23 mouse cellular contexts compared by ENCODE assay signal in genomic region chr11:113633398-113633797, GRCm38 (mm10). TPM values are rescaled to one million over a fixed set of nuclear protein-coding genes. Genes with fewer than 3 reads are reported as not detected.
A peak's percentile ranks its signal among the peaks of the same experiment; 100 is the strongest.
DNase-seq lines count a peak whose midpoint lies in the region; ATAC-seq and TF ChIP-seq lines count a peak whose summit lies in the region.
"Had no signal": no experiment of that assay in that cellular context is flagged by ENCODE, and none has a peak within 500 bp of the region (broad histone marks: within the 10 kb centered on the region; RNA-seq: fewer than 3 reads in every experiment).

No protein-coding gene starts in this region.

- ATAC-seq in liver, postnatal 0 days, result 0 out of 2 replicates have a peak, but pooled peaks have one; percentile 17
- ATAC-seq in liver, embryonic 12.5 days, result no peak
- ATAC-seq in megakaryocyte progenitor cell, adult 5-6 weeks (replicated peaks; ENCODE audit: poor library complexity), result peak; percentile 75
- ATAC-seq in intestine, postnatal 0 days, result no peak
- ATAC-seq: CD4-positive, CD25-positive, alpha-beta regulatory T cell, adult 4 months; forebrain, embryonic 14.5 days; forebrain, embryonic 16.5 days had no signal

- DNase-seq in liver, postnatal 0 days, result no peak
- DNase-seq in NIH3T3 (ENCODE audit: low read depth), result peak; percentile 33
- no peak for DNase-seq in adrenal gland, postnatal 10 days
- DNase-seq: adrenal gland, adult 2 months; adrenal gland, postnatal 14 days; adrenal gland, postnatal 36 days; B cell, adult 2 months; cerebellum, adult 11-12 months; cerebellum, adult 2 months; cerebellum, adult 9-10 months; cerebellum, postnatal 10 days; cerebellum, postnatal 25 days had no signal

- H3K27me3 ChIP-seq in liver, postnatal 0 days (ENCODE audit: insufficient read depth, low read length), result no peaks in the 10 kb centered on the region
- no peaks in the 10 kb centered on the region for H3K27me3 ChIP-seq in liver, embryonic 12.5 days (replicated peaks)
- no peaks in the 10 kb centered on the region for H3K27me3 ChIP-seq in intestine, postnatal 0 days (replicated peaks; ENCODE audit: control insufficient read depth, insufficient read depth, low read length)
- H3K27me3 ChIP-seq: embryonic facial prominence, embryonic 12.5 days had no signal

- H3K36me3 ChIP-seq in liver, postnatal 0 days (replicated peaks; ENCODE audit: insufficient read depth, low read length), result no peaks in the 10 kb centered on the region
- H3K36me3 ChIP-seq in liver, embryonic 12.5 days, result no peaks in the 10 kb centered on the region
- H3K36me3 ChIP-seq in intestine, postnatal 0 days (ENCODE audit: control insufficient read depth, insufficient read depth), result no peaks in the 10 kb centered on the region
- H3K36me3 ChIP-seq: embryonic facial prominence, embryonic 10.5 days; embryonic facial prominence, embryonic 12.5 days; forebrain, embryonic 12.5 days; G1E had no signal

- no peak overlapping the region for H3K4me3 ChIP-seq in liver, postnatal 0 days (ENCODE audit: low read depth, low read length)
- no peak overlapping the region for H3K4me3 ChIP-seq in liver, embryonic 12.5 days
- no peak overlapping the region for H3K4me3 ChIP-seq in intestine, postnatal 0 days (ENCODE audit: low read depth, low read length)
- H3K4me3 ChIP-seq: embryonic facial prominence, embryonic 10.5 days; embryonic facial prominence, embryonic 12.5 days; forebrain, embryonic 12.5 days had no signal

- H3K4me1 ChIP-seq in liver, postnatal 0 days (ENCODE audit: insufficient read depth), result peaks cover 3% of the 10 kb centered on the region; the same call in 1 of the 2 replicates
- no peaks in the 10 kb centered on the region for H3K4me1 ChIP-seq in liver, embryonic 12.5 days
- H3K4me1 ChIP-seq in intestine, postnatal 0 days (replicated peaks; ENCODE audit: control insufficient read depth, insufficient read depth, low read length), result peaks cover 3% of the 10 kb centered on the region; the same call in 1 of the 2 replicates
- H3K4me1 ChIP-seq: embryonic facial prominence, embryonic 10.5 days; embryonic facial prominence, embryonic 12.5 days; forebrain, embryonic 12.5 days had no signal

- no peak overlapping the region for H3K27ac ChIP-seq in liver, postnatal 0 days (ENCODE audit: low read depth)
- no peak overlapping the region for H3K27ac ChIP-seq in liver, embryonic 12.5 days
- no peak overlapping the region for H3K27ac ChIP-seq in intestine, postnatal 0 days (ENCODE audit: low read depth, low read length)
- H3K27ac ChIP-seq: embryonic facial prominence, embryonic 10.5 days; embryonic facial prominence, embryonic 12.5 days; forebrain, embryonic 12.5 days had no signal

- no peak overlapping the region for H3K9ac ChIP-seq in liver, postnatal 0 days (replicated peaks)
- H3K9ac ChIP-seq in liver, embryonic 12.5 days, result no peak overlapping the region
- no peak overlapping the region for H3K9ac ChIP-seq in intestine, postnatal 0 days (ENCODE audit: low read depth, low read length)
- H3K9ac ChIP-seq: embryonic facial prominence, embryonic 12.5 days; forebrain, embryonic 12.5 days had no signal

- TF ChIP-seq CTCF in liver, postnatal 0 days (IDR thresholded peaks at IDR 0.05; ENCODE audit: low read depth), result no peak
- TF ChIP-seq CTCF in intestine, postnatal 0 days (IDR thresholded peaks at IDR 0.05; ENCODE audit: low read depth), result no peak

- H3K4me2 ChIP-seq in liver, postnatal 0 days (ENCODE audit: low read depth, low read length), result no peak overlapping the region
- no peak overlapping the region for H3K4me2 ChIP-seq in liver, embryonic 12.5 days
- no peak overlapping the region for H3K4me2 ChIP-seq in intestine, postnatal 0 days (replicated peaks; ENCODE audit: low read depth)
- H3K4me2 ChIP-seq: embryonic facial prominence, embryonic 12.5 days; forebrain, embryonic 12.5 days had no signal

- TF ChIP-seq EP300 in liver, postnatal 0 days (IDR thresholded peaks at IDR 0.05; ENCODE audit: low read depth), result no peak

- no peaks in the 10 kb centered on the region for H3K9me3 ChIP-seq in liver, postnatal 0 days (ENCODE audit: low read length)
- no peaks in the 10 kb centered on the region for H3K9me3 ChIP-seq in liver, embryonic 12.5 days (replicated peaks)
- H3K9me3 ChIP-seq in intestine, postnatal 0 days (ENCODE audit: control insufficient read depth), result no peaks in the 10 kb centered on the region
- H3K9me3 ChIP-seq: forebrain, embryonic 12.5 days had no signal

- WGBS in liver, postnatal 0 days (ENCODE audit: insufficient replicate concordance), result 81% methylated on average over 5 of the region's 5 CpGs
- 75% methylated on average over 5 of the region's 5 CpGs for WGBS in liver, embryonic 12.5 days (ENCODE audit: insufficient replicate concordance)
- WGBS in intestine, postnatal 0 days, result 94% methylated on average over 5 of the region's 5 CpGs

RNA-seq across cellular contexts. Expression of gene Sstr2, which starts 14.3 kb away (rescaled TPM):
- polyA plus RNA-seq in liver, postnatal 0 days (2015; fragmentation: Nextera tagmentation; extraction: Ambion mirVana), result 1.6 and 2.0 TPM in 2 replicates
- polyA plus RNA-seq in liver, embryonic 12.5 days (2016; fragmentation: Nextera tagmentation; extraction: Ambion mirVana), result 2.2 and 2.7 TPM in 2 replicates
- 0.35 and 0.46 TPM in 2 replicates for total RNA-seq in megakaryocyte progenitor cell, adult 5-6 weeks (2015)
- 1.6 TPM in 1 of 2 replicates, not detected in the other for total RNA-seq in megakaryocyte progenitor cell, adult 5-6 weeks (2017)
- 1 to 10 TPM; 1.9 to 3.0 TPM for total RNA-seq in adrenal gland, postnatal 10 days (2021)
- 0.99 and 1.0 TPM in 2 replicates for polyA plus RNA-seq in intestine, postnatal 0 days (2015; fragmentation: Nextera tagmentation; extraction: Ambion mirVana)
- total RNA-seq: CH12.LX had no signal
- polyA plus RNA-seq: G1E had no signal

RNA-seq across cellular contexts. Expression of gene Cog1, which starts 15.6 kb away (rescaled TPM):
- polyA plus RNA-seq in liver, postnatal 0 days (2015; fragmentation: Nextera tagmentation; extraction: Ambion mirVana), result 6.5 and 7.1 TPM in 2 replicates
- 19.4 and 21.7 TPM in 2 replicates for polyA plus RNA-seq in liver, embryonic 12.5 days (2016; fragmentation: Nextera tagmentation; extraction: Ambion mirVana)
- total RNA-seq in megakaryocyte progenitor cell, adult 5-6 weeks (2015), result 26.0 and 29.0 TPM in 2 replicates
- total RNA-seq in megakaryocyte progenitor cell, adult 5-6 weeks (2017), result 13.7 and 13.9 TPM in 2 replicates
- 10 to 100 TPM; 25.5 to 26.0 TPM for total RNA-seq in adrenal gland, postnatal 10 days (2021)
- 19.6 and 20.9 TPM in 2 replicates for polyA plus RNA-seq in intestine, postnatal 0 days (2015; fragmentation: Nextera tagmentation; extraction: Ambion mirVana)

RNA-seq across cellular contexts. Expression of gene Slc39a11, which starts 16.5 kb away (rescaled TPM):
- polyA plus RNA-seq in liver, postnatal 0 days (2015; fragmentation: Nextera tagmentation; extraction: Ambion mirVana), result 10.2 and 10.9 TPM in 2 replicates
- polyA plus RNA-seq in liver, embryonic 12.5 days (2016; fragmentation: Nextera tagmentation; extraction: Ambion mirVana), result 18.0 and 18.3 TPM in 2 replicates
- 25.6 and 30.9 TPM in 2 replicates for total RNA-seq in megakaryocyte progenitor cell, adult 5-6 weeks (2015)
- 30.9 and 32.6 TPM in 2 replicates for total RNA-seq in megakaryocyte progenitor cell, adult 5-6 weeks (2017)
- total RNA-seq in adrenal gland, postnatal 10 days (2021), result 10 to 100 TPM; 17.3 to 18.5 TPM
- polyA plus RNA-seq in intestine, postnatal 0 days (2015; fragmentation: Nextera tagmentation; extraction: Ambion mirVana), result 50.7 and 54.7 TPM in 2 replicates

RNA-seq across cellular contexts. Expression of gene Fam104a, which starts 50.6 kb away (rescaled TPM):
- 24.1 and 26.5 TPM in 2 replicates for polyA plus RNA-seq in liver, postnatal 0 days (2015; fragmentation: Nextera tagmentation; extraction: Ambion mirVana)
- 56.1 and 58.5 TPM in 2 replicates for polyA plus RNA-seq in liver, embryonic 12.5 days (2016; fragmentation: Nextera tagmentation; extraction: Ambion mirVana)
- total RNA-seq in megakaryocyte progenitor cell, adult 5-6 weeks (2015), result 12.3 and 13.7 TPM in 2 replicates
- total RNA-seq in megakaryocyte progenitor cell, adult 5-6 weeks (2017), result 16.0 and 20.0 TPM in 2 replicates
- total RNA-seq in adrenal gland, postnatal 10 days (2021), result 10 to 100 TPM; 25.9 to 27.0 TPM
- polyA plus RNA-seq in intestine, postnatal 0 days (2015; fragmentation: Nextera tagmentation; extraction: Ambion mirVana), result 40.0 and 41.9 TPM in 2 replicates

RNA-seq across cellular contexts. Expression of gene D11Wsu47e, which starts 50.8 kb away (rescaled TPM):
- 4.3 and 4.6 TPM in 2 replicates for polyA plus RNA-seq in liver, postnatal 0 days (2015; fragmentation: Nextera tagmentation; extraction: Ambion mirVana)
- 14.8 and 16.0 TPM in 2 replicates for polyA plus RNA-seq in liver, embryonic 12.5 days (2016; fragmentation: Nextera tagmentation; extraction: Ambion mirVana)
- 8.8 and 10.9 TPM in 2 replicates for total RNA-seq in megakaryocyte progenitor cell, adult 5-6 weeks (2015)
- total RNA-seq in megakaryocyte progenitor cell, adult 5-6 weeks (2017), result 16.9 and 17.3 TPM in 2 replicates
- 10 to 100 TPM; 11.2 to 15.1 TPM for total RNA-seq in adrenal gland, postnatal 10 days (2021)
- polyA plus RNA-seq in intestine, postnatal 0 days (2015; fragmentation: Nextera tagmentation; extraction: Ambion mirVana), result 9.0 and 9.6 TPM in 2 replicates

Comparison
In these comparisons a context has a peak if more than half of its experiments do, and no peak if none do; other contexts are left out.
1. ATAC-seq: peak in liver, postnatal 0 days (single experiment) and megakaryocyte progenitor cell, adult 5-6 weeks (single experiment); none in liver, embryonic 12.5 days (single experiment) and intestine, postnatal 0 days (single experiment).